Mouse (Mus musculus) embryonic facial prominence, embryonic 14.5 days (tissue): ENCODE results near the gene Miga1. TPM values are rescaled to one million over a fixed set of nuclear protein-coding genes. Genes with fewer than 3 reads are reported as not detected.
"Not testable (repeated sequence)": the region's sequence is repeated elsewhere in the genome, so short reads cannot be mapped to it uniquely, and the experiment has no call there.

Experiments
- ATAC-seq: fragments of 200-750 bp; cut with Nextera tagmentation; 2 replicates; pipeline ENCODE4 v1.8.0; 2017; ENCODE audit warnings: low read depth, moderate number of reproducible peaks, moderate TSS enrichment
- DNase-seq: peaks from one replicate; pipeline ENCODE4 v3.0.0-alpha.2; 2015; ENCODE audit warnings: low spot score
- H3K27ac ChIP-seq: fragments of 300-500 bp; sonication (generic); replicated peaks from 2 replicates; pipeline ENCODE4 v1.5.1; 2014; ENCODE audit warnings: low read depth, mild to moderate bottlenecking, low read length, moderate library complexity
- H3K27me3 ChIP-seq: fragments of 300-500 bp; sonication (generic); replicated peaks from 2 replicates; pipeline ENCODE4 v1.6.1; 2014; ENCODE audit warnings: low read length; ENCODE audit not compliant: control insufficient read depth, insufficient read depth
- H3K36me3 ChIP-seq: fragments of 300-500 bp; sonication (generic); 2 replicates; pipeline ENCODE4 v1.6.1; 2014; ENCODE audit warnings: low read length, mixed read lengths; ENCODE audit not compliant: control insufficient read depth, insufficient read depth
- H3K4me1 ChIP-seq: fragments of 300-500 bp; sonication (generic); 2 replicates; pipeline ENCODE4 v1.6.1; 2014; ENCODE audit warnings: antibody characterized with exemption, low read length; ENCODE audit not compliant: control insufficient read depth, insufficient read depth
- H3K4me2 ChIP-seq: fragments of 300-500 bp; sonication (generic); 2 replicates; pipeline ENCODE4 v1.6.1; 2014; ENCODE audit warnings: low read depth, mild to moderate bottlenecking, low read length, moderate library complexity, mixed read lengths
- H3K4me3 ChIP-seq: fragments of 300-500 bp; sonication (generic); 2 replicates; pipeline ENCODE4 v1.5.1; 2014; ENCODE audit warnings: low read depth, mild to moderate bottlenecking, low read length
- H3K9ac ChIP-seq: fragments of 300-500 bp; sonication (generic); 2 replicates; pipeline ENCODE4 v1.6.1; 2014; ENCODE audit warnings: low read depth, mild to moderate bottlenecking, low read length, moderate library complexity, mixed read lengths
- H3K9me3 ChIP-seq: fragments of 300-500 bp; sonication (generic); 2 replicates; pipeline ENCODE4 v1.6.1; 2016; ENCODE audit warnings: low read length; ENCODE audit not compliant: control insufficient read depth
- WGBS: fragments of 180-500 bp; shearing (Covaris S2); extraction: QIAGEN DNeasy Blood & Tissue Kit; methylation state at CpG from one replicate; pipeline ENCODE4 v1.1.7; 2014; 5-methylcytosine and 5-hydroxymethylcytosine counted together
- polyA plus RNA-seq: library from polyadenylated mRNA; unstranded; fragments of >200 nt; fragmentation: Nextera tagmentation; extraction: Ambion mirVana; gene quantifications from 2 replicates; pipeline ENCODE4 v1.2.1, GENCODE M21; 2014

Gene Miga1
- polyA plus RNA-seq, 1 experiment from 2014 or later, result 17.3 TPM

- 84% methylated on average over 14 of the region's 14 CpGs for WGBS
- not testable (repeated sequence) for H3K27ac ChIP-seq
These were observed 25.5 kb downstream of the Miga1 start for GRCm38 (mm10) chr3:152314666-152315065.

DNA sequence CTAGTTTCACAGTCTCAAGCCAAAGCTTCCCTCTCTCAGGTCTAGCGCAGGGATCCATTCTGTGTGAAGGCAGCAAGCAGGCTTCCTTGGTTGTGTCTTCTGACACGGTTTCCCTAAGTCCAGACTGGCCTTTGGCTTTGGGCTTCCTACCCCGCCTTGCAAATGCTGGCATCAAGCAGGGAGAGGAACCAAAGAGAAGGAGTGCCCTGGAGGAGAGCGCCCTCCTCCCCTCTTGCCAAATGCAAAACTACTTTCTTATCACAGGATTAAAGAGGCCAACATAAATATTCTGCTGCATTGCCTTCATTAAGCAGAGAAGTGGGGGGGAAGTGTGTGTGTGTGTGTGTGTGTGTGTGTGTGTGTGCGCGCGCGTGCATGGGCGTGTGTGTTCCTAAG is 31.0 kb downstream of the Miga1 start:
- DNase-seq (no peak), ATAC-seq (no peak)
- H3K27ac ChIP-seq, result peak overlapping the region; percentile 11; the same call in 1 of the 2 replicates

More at GRCm38 (mm10) chr3:152314666-152315065, 25.5 kb downstream of the Miga1 start:
- peaks cover 19% of the 10 kb centered on the region for H3K36me3 ChIP-seq
- not testable (repeated sequence) for H3K27me3 ChIP-seq, ATAC-seq, H3K9me3 ChIP-seq, H3K9ac ChIP-seq, H3K4me3 ChIP-seq, DNase-seq, H3K4me1 ChIP-seq, H3K4me2 ChIP-seq

GRCm38 (mm10) chr3:152308485-152309249 is 31.5 kb downstream of the Miga1 start:
- H3K4me1 ChIP-seq, result no peaks in the 10 kb centered on the region
- 0 out of 2 replicates have a peak, but pooled peaks cover 16% of the 10 kb centered on the region for H3K36me3 ChIP-seq
- H3K4me2 ChIP-seq, result no peak overlapping the region
- no peak overlapping the region for H3K9ac ChIP-seq
- DNase-seq (peak; percentile 89), ATAC-seq (peak; percentile 92)
- peak overlapping the region; percentile 11; the same call in 1 of the 2 replicates for H3K27ac ChIP-seq
- no peaks in the 10 kb centered on the region for H3K27me3 ChIP-seq
- no peaks in the 10 kb centered on the region for H3K9me3 ChIP-seq
- no peak overlapping the region for H3K4me3 ChIP-seq
- 36% methylated on average over 10 of the region's 10 CpGs for WGBS

More for the DNA sequence above, 31.0 kb downstream of the Miga1 start:
- no peaks in the 10 kb centered on the region for H3K27me3 ChIP-seq
- H3K4me1 ChIP-seq, result no peaks in the 10 kb centered on the region
- H3K9me3 ChIP-seq, result no peaks in the 10 kb centered on the region
- no peak overlapping the region for H3K4me3 ChIP-seq
- H3K36me3 ChIP-seq, result 0 out of 2 replicates have a peak, but pooled peaks cover 19% of the 10 kb centered on the region
- H3K4me2 ChIP-seq, result no peak overlapping the region
- H3K9ac ChIP-seq, result no peak overlapping the region
- WGBS, result 90% methylated on average over 9 of the region's 9 CpGs

DNA sequence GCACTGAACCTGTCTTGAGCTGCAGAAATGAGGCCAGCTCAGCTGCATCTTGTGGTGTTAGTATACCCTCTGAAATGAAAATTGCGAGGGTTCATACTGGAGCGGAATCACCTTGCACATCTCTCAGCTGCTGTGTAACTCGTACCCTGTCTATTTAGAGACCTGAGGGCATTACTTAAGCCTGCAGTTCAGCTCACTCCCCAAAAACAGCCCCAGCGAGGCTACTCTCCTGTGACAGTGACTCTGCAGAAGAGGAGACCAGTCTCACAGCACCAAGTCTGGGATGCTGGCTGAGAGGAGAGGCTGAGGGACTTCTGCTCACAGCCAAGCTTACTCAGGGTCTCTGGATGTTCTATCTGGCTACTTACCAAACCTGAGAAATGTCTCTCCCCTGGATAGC is 34.2 kb downstream of the Miga1 start:
- ATAC-seq, result no peak
- H3K36me3 ChIP-seq, result peaks cover 20% of the 10 kb centered on the region; the same call in 1 of the 2 replicates
- DNase-seq, result no peak
- H3K27me3 ChIP-seq, result no peaks in the 10 kb centered on the region
- no peaks in the 10 kb centered on the region for H3K4me1 ChIP-seq
- H3K4me2 ChIP-seq, result no peak overlapping the region
- no peak overlapping the region for H3K9ac ChIP-seq
- no peak overlapping the region for H3K27ac ChIP-seq
- WGBS, result 75% methylated on average over 4 of the region's 4 CpGs
- no peaks in the 10 kb centered on the region for H3K9me3 ChIP-seq
- no peak overlapping the region for H3K4me3 ChIP-seq

DNA sequence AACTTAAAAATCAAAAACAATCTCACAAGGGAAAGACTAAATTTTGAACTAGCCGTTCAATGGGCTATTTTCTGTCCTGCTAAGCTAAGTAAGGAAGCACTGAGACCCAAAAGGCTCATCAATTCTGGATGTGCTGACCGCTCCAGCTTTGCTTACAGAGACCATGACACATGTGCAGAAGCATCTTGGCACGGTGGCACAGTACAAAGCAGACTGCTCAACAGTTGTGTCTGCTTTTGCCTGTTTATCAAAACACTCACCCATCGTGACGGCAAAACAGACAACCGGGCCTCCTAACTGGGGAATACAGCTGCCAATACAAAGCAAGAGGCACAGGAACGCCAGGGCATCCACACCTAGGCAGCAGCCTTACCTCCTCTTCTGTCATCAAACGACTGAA is 35.1 kb downstream of the Miga1 start:
- H3K4me1 ChIP-seq, result no peaks in the 10 kb centered on the region
- H3K27ac ChIP-seq, result peak overlapping the region; percentile 52; the same call in 1 of the 2 replicates
- no peak for ATAC-seq
- H3K36me3 ChIP-seq, result peaks cover 23% of the 10 kb centered on the region; the same call in 1 of the 2 replicates
- no peak overlapping the region for H3K9ac ChIP-seq
- no peak overlapping the region for H3K4me3 ChIP-seq
- no peaks in the 10 kb centered on the region for H3K27me3 ChIP-seq
- H3K9me3 ChIP-seq, result no peaks in the 10 kb centered on the region
- 82% methylated on average over 8 of the region's 8 CpGs for WGBS
- DNase-seq, result no peak
- no peak overlapping the region for H3K4me2 ChIP-seq

DNA sequence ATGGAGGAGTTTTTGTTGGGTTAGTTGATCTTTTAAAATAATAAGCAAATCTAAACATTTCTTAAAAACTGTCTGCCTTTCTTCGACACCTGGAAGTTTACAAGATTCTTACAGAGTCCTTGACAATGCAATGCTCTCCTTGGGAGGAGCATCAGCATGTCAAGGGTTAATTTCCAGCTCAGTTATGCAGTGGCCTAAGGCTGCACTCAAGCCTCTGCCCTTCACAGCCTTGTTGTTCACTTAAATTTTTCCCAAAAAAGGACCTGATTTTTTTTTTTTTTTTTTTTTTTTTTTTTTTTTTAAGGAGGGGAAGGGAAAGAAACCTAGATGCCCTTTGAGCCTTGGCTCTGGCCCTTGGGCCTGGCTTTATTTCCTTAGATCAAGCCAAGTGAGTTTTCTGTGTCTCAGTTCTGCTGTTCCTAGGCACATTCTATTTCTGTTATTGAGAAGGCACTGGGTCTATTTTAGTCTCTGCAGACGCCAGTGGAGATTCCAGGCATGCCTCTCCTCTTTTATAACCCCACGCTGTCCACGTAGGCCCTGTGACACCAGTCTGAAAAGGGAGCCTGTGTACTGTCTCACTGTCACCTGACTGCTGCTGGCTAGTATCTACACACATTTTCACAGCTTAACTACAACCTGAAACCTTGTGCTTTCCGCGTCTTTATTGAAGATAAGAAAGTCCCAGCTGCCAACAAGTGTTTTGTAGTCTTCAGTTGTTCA is 36.0 kb downstream of the Miga1 start:
- Histone ChIP-seq H3K27ac (peak overlapping the region; percentile 52; the same call in 1 of the 2 replicates), H3K9ac (no peak overlapping the region), H3K4me1 (no peaks in the 10 kb centered on the region), H3K4me3 (no peak overlapping the region), H3K36me3 (peaks cover 23% of the 10 kb centered on the region; the same call in 1 of the 2 replicates), H3K4me2 (no peak overlapping the region), H3K9me3 (no peaks in the 10 kb centered on the region), H3K27me3 (no peaks in the 10 kb centered on the region)
- ATAC-seq, result 0 out of 2 replicates have a peak, but pooled peaks have one; percentile 38
- DNase-seq, result peak; percentile 51
- 43% methylated on average over 6 of the region's 6 CpGs for WGBS

GRCm38 (mm10) chr3:152302991-152303390 is 37.2 kb downstream of the Miga1 start:
- no peaks in the 10 kb centered on the region for H3K27me3 ChIP-seq
- H3K9ac ChIP-seq, result no peak overlapping the region
- H3K27ac ChIP-seq, result no peak overlapping the region
- no peak for DNase-seq
- H3K4me1 ChIP-seq, result no peaks in the 10 kb centered on the region
- peaks cover 23% of the 10 kb centered on the region; the same call in 1 of the 2 replicates for H3K36me3 ChIP-seq
- no peak overlapping the region for H3K4me3 ChIP-seq
- no peak for ATAC-seq
- 72% methylated on average over 9 of the region's 9 CpGs for WGBS
- H3K4me2 ChIP-seq, result no peak overlapping the region
- H3K9me3 ChIP-seq, result no peaks in the 10 kb centered on the region

GRCm38 (mm10) chr3:152300376-152301337 is 39.5 kb downstream of the Miga1 start:
- ATAC-seq (no peak), DNase-seq (no peak)
- Histone ChIP-seq H3K4me2 (no peak overlapping the region), H3K9me3 (no peaks in the 10 kb centered on the region), H3K27me3 (no peaks in the 10 kb centered on the region), H3K9ac (no peak overlapping the region), H3K4me1 (no peaks in the 10 kb centered on the region), H3K27ac (no peak overlapping the region), H3K36me3 (peaks cover 36% of the 10 kb centered on the region), H3K4me3 (no peak overlapping the region)
- 84% methylated on average over 14 of the region's 14 CpGs for WGBS
